Mouse (Mus musculus) ES-E14 (cell line): ENCODE results near the gene Zfp277.

Experiments
- HCFC1 ChIP-seq: IDR thresholded peaks from 2 replicates; pipeline ENCODE4 v1.6.1; 2012; ENCODE audit warnings: low read length, inconsistent platforms, borderline replicate concordance; ENCODE audit not compliant: insufficient read depth
- MAFK ChIP-seq: IDR thresholded peaks from 2 replicates; pipeline ENCODE4 v1.6.1; 2014; ENCODE audit warnings: mild to moderate bottlenecking, low read depth, low read length, inconsistent platforms; ENCODE audit not compliant: insufficient read depth
- ZC3H11A ChIP-seq: IDR thresholded peaks from 2 replicates; pipeline ENCODE4 v1.6.1; 2012; ENCODE audit warnings: low read depth, mild to moderate bottlenecking, inconsistent platforms, low read length, borderline replicate concordance
- ZNF384 ChIP-seq: IDR thresholded peaks from 2 replicates; pipeline ENCODE4 v1.6.1; 2012; ENCODE audit warnings: low read depth, low read length, inconsistent platforms

DNA sequence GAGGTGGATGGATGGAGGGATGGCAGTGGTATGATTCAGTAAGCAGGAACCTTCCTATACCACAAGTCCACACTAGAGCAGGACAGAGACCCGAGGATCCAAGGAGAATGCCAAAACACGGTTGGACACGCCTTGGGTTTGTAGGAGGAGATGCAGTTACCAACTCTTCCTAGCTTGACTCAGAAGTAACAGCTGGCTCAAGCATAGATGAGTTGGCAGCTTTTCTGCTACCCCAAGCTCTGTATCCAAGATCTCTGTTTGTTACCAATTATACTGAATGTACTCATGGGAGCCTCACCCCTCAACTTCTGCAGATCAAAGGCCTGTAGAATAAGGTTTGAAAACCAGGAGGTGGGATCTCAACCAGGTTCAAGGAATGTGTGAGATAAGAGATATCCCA, 114.2 kb downstream of the Zfp277 start:
- no peak for TF ChIP-seq HCFC1
- no peak for TF ChIP-seq ZC3H11A
- no peak for TF ChIP-seq MAFK
- TF ChIP-seq ZNF384: no peak
